Mouse (Mus musculus): ENCODE measurements at regions not wholly inside any gene's neighbourhood (a gene's known extent, or its start where the extent isn't known, plus 50 kb on each side); places are given as distances from the start of the nearest gene placed in this dataset.

DNA sequence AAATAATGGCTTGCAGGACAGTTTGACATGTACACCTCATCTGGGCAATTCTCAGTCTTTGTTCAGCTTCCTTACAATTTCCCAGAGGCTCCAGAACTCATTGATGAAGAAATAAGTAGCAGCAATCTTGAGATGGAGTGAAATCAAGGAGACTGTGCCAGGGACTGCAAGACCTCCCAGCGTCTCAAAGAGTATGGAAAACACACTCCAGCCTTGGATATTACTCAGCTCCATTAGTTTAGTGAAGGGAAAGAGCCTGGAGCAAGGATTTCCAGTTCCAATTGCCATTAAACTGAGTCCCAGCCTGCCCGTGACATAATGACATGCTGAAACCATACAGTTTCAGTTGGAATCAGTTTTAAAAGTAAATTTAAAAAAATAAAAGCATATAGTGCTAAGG, 372.7 kb upstream of the Rack1 start:
- DNase-seq: no peak

DNA sequence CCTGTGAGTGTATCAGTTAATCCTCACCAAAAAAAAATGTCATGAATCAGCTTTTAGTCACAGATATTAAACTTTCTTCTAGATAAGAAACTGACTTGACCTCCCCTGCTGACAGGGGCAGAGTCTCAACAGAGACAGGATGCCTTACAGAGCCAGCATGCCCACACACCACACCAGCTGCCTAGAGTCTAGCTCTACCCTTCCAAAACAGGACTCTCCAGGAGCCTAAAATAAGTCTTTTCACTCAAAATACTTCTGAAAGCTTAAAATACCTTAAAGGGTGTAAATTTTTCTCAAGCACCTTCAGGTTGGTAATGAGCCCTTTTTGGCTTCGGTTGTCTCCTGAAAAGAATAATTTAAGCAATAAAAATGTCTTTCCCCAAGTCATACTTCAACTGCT, 373.7 kb upstream of the Rack1 start:
- DNase-seq: no peak

DNA sequence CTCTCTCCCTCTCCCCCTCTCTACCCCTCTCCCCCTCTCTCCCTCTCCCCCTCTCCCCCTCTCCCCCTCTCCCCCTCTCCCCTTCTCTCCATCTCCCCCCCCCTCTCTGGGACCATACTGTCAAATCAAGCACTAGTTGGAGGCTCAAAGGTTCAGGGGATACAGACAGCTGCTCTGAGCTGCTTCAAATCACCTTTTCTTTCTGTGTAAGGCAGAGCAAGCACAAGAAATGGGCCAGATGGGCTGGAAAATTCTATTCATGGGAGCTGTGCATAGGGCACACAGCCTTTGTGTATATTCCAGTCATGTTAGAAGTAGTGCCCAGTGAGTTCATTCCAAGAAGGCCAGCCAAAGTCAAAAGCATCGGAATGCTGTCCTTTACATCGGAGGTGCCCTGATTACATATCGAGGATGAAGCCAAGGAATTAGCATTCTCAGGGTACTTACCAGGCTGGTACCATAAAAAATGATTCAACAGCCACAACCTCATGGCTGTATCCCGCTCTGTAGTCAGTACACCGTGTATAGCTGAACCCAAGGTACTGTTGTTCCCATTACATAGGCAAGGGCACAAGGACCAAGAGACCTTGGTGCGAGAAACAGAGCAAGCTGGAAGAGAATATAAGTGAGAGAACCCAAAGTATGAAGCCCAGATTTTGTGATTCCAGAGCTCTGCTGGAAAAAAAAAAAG, 381.9 kb upstream of the Rack1 start:
- DNase-seq: no peak

DNA sequence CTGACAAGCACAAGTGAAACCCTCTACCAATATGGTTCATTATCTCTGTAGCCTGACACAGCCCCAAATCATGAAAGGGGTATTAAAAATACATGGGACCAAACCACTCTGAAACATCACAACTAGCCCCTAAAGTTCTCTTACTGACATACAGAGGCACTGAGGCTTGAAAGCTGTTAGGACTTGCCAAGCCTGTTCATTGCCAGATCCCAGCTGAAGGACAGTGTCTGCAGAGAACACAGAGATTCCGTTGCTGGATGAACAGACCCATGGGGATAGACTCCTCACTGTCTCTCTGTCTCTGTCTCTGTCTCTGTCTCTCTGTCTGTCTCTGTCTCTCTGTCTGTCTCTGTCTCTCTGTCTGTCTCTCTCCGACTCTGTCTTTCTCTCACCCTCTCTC, 382.5 kb upstream of the Rack1 start:
- DNase-seq: no peak

DNA sequence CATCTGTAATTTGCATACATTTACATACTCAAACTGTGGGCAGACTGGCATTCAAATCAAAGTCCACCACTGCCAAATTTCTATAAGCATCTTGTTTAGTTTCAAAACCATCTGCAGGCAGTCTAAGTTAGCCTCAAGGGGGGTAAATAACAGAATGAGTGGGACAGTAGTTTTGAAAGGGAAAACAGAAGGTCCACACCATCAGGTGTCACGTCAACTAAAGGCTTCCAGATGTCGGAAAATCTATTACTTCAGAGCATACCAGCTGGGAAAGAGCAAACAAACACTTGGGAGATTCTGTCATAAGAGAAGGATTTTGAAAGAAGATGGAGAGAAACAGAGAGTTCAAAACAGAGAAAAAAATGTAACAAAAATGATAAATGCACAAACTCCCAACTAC, 402.1 kb upstream of the Rack1 start:
- DNase-seq: no peak

DNA sequence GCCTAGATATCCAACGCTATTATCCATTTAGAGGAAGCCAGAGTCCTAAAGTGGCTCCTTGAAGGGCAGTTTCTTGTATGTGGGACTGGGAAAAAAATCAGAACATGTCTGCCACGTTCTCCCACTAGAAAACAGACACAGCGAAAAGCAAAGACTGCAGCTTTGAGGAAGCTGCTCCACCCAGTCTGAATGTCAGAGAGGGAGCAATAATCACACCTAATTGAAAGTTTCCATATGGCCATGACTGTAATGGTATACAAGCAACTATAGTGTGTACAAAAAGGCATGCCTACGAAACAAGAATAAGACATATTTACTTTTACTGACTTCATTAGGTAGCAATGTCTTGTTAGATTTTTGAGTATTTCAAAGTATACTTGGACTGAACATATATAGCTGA, 392.7 kb upstream of the Sgcd start:
- no peak for DNase-seq

DNA sequence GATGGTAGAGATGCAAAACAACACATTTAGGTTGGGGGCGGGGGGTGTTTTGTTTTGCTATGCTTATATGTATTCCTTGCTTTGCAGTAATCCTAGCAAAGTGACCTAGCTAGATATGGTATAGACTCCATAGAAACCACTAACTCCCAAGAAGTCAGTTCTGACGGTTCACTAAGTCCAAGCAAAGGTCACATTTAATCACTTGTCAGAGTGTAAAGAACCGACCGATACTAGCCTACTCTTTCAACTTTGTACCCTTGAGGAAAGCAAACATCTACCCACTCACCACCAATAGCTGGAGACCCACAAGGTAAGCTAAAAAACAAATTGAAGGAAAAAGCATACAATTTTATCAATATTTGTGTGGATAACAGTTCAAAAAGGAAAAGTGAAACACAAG, 389.3 kb upstream of the Sgcd start:
- DNase-seq: no peak

DNA sequence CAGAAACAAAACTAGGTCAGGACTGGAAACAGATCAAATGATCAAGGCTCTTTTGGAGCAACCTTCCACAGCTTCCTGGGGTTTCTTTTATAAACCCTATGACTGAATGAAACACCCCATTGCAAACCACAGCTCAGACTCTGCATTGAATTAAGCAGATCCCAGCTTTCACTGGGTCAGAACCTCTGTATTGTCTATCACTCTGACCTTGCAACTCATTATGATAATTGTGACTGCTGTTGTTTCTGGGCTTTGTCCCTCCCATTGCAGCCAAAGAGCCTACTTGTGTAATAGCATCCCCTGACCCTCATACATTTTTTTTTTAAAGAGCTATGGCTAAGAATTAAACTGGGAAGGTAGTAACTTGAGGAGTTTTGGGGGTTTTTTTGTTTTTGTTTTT, 388.5 kb upstream of the Sgcd start:
- no peak for DNase-seq

DNA sequence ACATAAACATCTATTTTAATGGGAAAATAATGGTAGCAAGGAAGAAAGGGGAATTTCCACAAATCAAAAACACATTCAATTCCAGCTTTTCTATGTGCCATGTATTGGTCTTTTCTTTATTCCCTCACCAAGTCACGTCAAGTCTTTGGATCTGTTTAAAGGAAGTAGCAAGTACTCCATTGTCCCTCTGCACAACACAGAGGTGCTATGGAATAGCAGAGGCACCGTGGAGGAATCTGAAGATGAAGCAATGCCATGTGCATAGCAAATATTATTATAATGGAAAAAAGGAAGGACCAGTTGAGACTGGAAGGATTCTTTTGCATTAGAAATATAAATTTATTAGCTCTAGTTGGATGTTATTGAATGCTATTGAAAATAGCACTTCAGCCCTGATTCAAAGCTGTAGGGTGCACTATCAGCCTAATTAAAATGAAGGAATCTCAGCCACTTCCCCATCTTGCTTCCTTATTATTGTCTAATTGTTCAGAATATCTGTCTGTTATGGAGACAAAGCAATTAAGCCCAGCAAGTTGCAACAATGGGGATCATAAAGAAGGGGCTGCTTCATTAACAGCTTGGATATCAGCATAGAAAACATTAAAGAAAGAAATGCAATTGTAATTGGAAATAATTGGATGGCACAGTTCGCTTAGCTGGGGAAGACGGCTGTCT, 362.7 kb upstream of the Sgcd start:
- DNase-seq: no peak

DNA sequence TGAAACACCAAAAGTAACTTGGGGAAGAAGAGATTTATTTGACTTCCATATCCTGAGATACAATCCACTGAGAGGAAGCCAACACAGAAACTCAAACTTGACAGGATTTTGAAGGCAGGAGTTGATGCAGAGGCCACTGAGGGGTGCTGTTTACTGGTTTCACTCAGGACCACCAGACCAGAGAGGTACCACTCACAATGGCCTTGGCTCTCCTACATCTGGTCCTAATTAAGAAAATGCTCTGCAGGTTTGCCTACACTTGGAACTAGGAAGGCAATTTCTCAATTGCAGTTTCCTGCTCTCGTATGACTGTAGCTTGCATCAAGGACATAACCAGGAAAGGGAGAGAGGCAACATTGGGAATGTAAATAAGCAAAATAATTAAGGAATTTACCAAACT, 325.7 kb upstream of the Sgcd start:
- no peak for DNase-seq

DNA sequence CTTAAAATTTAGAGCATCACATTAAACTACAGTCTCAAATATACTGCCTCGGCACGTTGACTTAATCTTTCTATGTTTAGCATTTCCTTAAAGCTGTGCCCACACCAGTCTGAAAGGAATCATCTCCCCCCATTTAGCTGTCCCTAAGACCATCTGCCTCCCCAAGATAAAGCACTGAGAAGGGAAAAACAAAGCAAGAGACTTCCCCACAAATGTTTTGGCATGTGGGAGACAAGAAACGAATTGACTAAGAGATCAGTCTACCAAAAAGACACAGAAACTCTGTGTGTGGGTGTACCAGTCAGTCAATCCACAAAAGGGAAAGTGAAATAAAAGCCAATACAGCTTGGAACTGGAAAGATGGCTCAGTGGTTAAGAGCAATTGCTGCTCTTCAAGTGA, 306.6 kb upstream of the Sgcd start:
- no peak for DNase-seq

DNA sequence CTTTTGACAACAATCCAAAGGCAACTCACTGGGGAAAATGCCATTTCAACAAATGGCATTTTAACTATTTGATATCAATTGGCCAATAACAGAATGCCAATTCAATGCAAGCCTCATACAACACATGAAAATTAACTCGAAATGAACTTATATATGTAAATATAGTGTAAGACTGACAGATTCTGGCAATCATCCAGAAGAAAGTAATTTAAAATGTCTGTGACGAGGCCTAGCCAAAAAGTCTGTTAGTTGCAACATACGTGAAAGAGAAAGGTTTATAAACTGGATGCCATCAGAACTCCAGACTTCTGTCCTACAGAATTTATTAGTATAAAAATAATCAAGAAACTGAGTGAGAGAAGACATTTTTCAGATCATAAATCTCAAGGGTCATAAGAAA, 273.7 kb upstream of the Sgcd start:
- DNase-seq: no peak

DNA sequence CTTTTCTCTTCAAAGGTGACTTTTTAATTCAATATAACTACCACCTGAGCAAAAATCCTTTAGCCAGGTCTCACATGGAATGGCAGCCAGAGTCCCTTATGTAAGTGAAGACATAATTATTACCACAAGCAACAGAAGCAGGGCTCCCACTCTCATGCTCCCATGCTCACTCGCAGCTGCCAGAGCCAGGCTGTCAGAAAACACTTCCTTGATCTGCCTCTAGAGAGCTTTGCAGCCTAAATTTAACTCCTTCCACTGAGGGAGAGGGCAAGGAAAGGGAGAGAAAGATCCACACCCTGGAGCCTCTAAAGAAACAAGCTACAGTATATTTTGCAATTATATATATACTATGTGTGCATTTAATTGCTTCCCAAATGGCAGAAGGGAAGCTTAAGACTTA, 272.3 kb upstream of the Sgcd start:
- no peak for DNase-seq

DNA sequence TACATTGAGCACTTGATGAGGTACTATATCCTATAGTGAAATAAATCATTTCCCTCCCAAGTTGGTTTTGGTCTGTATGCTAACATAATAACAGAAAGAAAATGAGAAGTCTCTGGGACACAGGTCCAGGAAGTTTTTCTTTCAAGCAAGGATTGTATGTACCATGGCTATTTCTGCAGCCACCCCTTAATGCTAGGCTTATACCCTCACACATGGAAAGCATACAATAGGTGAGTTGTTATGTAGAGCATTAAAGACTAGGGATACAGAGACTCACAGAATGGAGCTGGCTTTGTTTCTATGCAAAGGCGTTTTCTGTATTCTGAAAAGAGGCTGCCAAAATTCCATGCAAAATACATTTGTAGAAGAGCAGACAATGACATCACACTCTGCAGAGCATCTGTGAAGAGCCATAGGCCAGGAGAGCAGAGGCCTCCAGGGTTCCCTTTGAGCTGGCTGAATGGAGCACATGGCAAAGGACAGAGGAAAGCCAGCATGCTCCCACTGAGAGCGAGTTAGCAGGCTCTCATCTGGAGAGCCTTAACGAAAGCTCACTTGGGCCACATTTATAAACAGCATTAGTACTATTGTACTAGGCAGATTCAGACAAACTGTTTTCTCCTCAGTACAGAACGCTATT, 262.0 kb upstream of the Sgcd start:
- DNase-seq: no peak

DNA sequence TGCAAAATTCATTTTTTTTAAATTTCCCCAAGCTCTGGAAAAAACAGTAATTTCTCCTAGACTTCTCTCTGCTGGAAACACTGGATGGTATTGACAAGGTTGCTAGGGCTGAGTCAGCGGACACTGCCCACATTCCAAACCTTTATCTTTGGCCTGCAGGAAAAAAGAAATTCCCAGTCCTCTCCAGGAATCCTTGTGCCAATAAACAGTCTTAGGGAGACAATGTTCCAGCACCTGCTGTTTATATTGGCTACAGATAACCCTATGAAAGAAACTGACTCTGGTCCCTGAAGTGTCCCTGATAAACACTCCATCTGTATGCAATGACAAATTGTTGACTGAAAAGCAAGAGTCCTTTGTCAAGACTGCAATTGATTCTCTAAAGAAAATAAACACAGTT, 260.5 kb upstream of the Sgcd start:
- no peak for DNase-seq

DNA sequence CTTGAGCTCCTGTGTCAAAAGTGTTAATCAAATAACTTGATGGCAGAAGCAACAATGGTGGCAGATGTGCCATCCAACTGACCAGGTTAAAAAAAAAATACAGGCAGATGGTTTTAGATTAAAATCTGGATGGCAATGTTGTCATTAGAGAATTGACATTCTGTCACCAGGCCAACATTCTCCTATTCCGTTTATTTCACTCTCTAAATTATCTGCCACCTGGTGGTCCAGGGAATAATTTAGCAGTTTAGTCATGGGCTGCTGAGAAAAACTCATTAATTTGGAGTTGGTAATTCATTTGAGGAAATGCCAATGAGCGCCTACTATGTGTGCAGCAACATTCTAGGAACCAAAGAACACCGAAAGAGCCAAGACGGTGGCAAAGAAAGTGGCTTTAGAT, 232.4 kb upstream of the Sgcd start:
- no peak for DNase-seq

DNA sequence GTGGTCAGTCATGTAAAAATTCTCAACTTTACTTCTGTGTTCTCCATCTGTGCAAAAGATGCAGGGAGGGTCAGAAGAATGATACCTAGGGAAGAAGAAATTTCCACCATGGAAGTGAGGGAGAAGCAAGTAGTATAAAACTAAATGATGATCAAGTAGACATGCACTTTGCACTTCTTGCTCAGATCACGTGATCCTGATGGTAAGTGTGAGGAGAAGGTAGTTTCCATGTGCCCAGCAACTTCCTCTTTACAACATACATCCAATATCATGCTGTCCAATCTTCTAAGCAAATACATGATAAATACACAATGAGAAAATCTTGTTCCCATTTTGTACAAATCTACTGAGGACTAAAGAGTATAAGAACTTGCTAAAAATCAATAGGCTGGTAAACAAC, 230.4 kb upstream of the Sgcd start:
- DNase-seq: no peak

DNA sequence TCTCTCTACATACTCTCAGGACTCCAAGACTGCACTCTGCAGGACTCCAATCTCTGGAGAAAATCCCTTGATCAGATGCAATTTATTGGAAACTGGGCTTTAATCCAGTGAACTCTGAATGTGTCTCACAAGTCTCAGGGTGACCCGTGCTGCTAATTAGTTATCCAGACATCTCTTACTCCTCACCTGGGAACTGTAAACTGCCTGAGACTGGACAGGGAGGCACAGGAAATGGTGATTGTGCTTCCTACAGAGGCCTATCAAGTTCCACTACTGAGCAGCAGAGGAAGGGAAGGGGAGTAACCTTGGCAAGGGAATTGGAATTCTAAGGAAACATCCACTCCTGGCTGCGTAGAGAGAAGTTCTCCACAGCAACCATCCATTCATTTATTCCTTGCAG, 228.0 kb upstream of the Sgcd start:
- DNase-seq: no peak

DNA sequence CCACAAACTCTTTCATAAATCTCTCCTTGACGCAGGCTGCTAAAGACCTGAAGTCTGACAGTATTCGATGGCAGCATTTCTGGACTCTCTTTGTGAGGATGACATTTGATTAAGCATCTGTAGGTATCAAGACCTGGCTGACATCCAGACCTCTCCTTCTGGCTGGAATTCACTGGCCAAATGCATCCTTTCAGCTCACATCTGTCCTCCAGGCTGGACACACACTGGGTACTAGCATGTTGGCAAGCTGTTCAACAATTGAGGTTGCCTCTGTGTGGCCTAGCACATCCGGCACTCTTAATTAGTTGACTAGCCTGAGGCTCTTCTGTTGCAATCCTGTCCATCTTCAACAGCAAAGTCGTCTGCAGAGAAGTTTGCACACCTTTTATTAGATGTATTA, 197.8 kb upstream of the Sgcd start:
- no peak for DNase-seq

DNA sequence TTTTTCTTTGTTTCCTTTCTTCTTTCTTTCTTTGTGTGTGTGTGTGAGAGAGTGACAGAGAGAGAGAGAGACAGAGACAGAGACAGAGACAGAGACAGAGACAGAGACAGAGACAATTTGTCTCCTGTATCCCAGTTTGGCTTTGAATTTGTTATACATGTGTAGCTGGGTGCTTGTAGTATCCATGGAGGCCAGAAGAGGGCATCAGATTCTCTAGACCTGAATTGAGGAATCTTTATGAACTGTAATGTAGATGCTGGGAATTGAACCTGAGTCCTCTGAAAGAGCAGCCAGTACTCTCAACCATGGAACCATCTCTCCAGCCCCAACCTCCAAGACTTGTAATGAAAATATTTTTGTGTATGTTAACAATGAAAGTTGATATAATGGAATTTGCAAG, 190.2 kb upstream of the Sgcd start:
- no peak for DNase-seq

DNA sequence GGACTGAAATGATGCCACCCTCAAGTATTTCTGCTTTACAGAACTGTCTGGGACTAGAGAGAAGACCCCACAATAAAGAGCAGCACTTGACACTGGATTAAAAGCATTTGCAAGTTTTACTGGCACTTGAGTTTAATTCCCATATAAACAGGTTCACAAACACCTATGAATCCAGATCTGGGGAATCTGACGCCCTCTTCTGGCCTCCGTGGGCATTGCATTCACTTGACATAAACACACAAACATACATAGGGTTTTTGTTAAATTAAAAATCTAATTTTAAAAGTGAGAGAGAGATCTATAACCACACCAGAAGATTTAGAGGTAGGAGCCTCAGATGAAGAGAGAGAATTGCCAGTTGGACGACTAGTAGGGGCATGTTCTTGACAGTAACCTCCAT, 189.4 kb upstream of the Sgcd start:
- DNase-seq: no peak

DNA sequence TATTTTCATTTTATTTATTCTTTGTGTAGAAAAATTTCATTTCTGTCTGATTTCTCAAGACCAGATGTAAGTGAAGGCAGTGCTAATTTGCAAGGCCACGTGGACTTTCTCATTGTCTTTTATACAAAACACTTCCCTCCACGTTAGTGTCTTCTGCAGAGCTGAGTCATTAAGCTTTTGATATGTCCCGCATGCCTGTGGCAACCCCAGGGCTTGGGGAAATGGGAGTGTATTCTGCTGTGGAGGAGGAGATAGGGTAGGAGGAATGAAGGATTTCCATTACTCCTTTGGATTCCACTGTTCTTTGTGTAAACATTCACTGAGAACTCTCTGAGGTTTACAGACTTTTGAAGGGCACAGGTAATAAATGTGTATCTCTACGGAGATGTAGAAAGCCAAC, 187.7 kb upstream of the Sgcd start:
- DNase-seq: no peak

DNA sequence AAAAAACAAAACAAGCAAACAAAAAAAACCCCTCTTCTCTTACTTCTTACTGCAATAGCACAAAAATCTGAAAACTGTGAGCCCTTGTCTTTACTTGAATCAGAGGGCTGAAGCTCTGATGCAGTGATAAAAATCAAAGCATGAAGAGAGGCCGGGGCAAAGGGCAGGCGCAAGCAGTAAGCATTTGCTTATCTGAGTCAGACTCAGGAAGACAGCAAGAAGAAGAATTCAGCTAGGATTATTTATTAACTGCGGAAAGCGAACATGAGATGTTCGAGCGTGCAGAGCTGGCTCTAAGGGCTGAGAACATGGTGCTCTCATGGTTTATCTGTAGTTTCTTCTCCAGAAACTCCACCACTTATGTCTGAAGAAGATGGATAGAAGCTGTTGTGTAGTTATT, 163.4 kb upstream of the Sgcd start:
- DNase-seq: no peak

DNA sequence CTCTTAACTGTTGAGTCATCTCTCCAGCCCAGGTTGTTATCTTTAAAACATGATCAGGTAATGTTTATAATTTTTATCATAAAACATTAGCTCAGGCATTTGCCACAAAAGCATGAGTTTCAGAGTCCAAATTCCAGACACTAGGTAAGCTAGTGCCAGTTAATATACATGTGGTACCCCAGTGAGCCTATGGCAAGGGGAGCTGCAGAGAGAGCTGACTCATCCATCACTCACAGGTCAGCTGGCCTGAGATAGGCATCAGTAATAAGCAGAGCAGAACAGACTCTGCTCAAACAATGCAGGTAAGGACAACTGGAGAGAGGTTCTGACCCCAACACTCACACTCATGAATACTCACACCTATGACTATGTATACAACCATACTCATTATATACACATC, 144.6 kb upstream of the Sgcd start:
- DNase-seq: no peak

DNA sequence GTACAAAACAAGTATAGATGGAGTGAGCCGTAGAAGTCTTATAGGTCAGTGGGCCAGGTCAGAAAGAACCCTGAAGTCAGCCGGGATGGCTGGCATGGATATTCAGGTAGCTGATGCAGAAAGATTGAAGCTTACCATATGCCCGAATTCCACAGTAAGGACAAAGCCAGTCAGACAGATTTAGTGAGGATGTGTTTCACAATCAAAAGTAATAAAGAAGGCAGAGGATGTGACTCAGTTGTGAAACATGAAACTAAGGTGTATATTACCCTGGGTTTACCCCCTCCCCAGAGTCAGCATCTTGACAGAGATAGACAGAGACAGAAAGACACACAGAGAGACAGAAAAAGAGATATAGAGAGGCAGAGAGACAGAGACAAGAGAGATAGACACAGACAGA, 109.3 kb upstream of the Sgcd start:
- no peak for DNase-seq

All from right cerebral cortex, postnatal 25 days (tissue).